Mouse (Mus musculus) kidney, adult 8-10 months (tissue): ENCODE results near the gene Ankrd35.
"Not testable (repeated sequence)": the region's sequence is repeated elsewhere in the genome, so short reads cannot be mapped to it uniquely, and the experiment has no call there.

Experiments used
- DNase-seq, 2 experiments: peaks; one replicate each; pipeline ENCODE4 v3.0.0; 2022

Ankrd35 gene

GRCm38 (mm10) chr3:96707903-96708683, 38.2 kb downstream of the Ankrd35 start, which contains the start of gene Nudt17:
Gene Nudt17 (minus strand): TSS chr3:96708562.
- peak; percentile 60 to 78 for DNase-seq

GRCm38 (mm10) chr3:96708684-96709064, 38.7 kb downstream of the Ankrd35 start:
- DNase-seq: no peak

- DNase-seq: no peak
Measured at GRCm38 (mm10) chr3:96714286-96714685, 44.4 kb downstream of the Ankrd35 start.

GRCm38 (mm10) chr3:96715854-96716253, 45.9 kb downstream of the Ankrd35 start:
- no peak for DNase-seq

DNA sequence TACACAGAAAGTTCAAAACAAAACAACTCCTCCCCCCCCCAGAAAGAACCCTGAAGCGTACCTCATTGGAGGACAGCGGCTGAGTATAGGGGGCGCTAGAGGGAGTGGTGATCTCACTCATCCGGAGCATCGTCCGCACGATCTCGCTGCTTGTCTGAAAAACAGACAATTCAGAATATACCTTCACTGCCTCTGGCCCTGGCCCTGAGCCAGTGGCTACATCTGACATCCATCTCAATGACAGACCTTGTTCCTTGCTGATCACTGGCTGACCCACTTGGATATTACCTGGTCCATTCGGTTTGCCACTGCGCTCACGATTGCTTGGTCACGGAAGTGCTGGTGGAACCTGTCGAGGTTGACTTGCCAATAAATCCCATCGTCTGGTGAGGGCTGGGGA, 49.2 kb downstream of the Ankrd35 start:
- peak in 1 of 2 experiments; percentile 35 for DNase-seq

DNA sequence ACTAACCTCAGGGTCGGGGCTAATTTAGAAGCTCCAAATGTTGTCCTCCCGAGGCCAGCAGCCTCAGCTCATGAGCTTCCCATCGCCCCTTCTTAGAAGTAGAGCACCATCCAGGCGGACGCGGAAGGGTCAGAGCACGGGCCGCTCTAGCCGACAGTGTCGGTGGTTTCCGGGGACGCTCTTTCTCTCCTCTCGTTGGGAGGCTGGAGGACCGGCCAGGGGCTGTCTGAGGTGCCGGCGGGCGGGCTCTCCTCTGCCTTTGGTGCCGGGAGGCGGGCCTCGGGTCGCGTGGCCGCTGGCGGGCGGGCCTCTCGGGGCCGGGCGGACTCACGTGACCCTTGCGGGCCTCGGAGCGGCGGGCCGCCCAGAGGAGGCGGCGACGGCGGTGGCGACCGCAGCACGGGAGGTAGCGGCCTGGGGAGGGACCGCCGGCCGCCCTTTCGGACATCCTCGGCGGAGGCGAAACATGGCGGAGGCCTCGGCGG, 57.5 kb downstream of the Ankrd35 start, which contains the start of the genes Polr3c and Rnf115:
Gene Polr3c (minus strand): TSS at position 286 of the 485 bp plus-strand sequence.
Gene Rnf115 (plus strand): TSS at position 322 of the 485 bp plus-strand sequence.
- DNase-seq: peak; percentile 97

- DNase-seq: no peak
Measured at GRCm38 (mm10) chr3:96727828-96728633, 58.1 kb downstream of the Ankrd35 start.

DNA sequence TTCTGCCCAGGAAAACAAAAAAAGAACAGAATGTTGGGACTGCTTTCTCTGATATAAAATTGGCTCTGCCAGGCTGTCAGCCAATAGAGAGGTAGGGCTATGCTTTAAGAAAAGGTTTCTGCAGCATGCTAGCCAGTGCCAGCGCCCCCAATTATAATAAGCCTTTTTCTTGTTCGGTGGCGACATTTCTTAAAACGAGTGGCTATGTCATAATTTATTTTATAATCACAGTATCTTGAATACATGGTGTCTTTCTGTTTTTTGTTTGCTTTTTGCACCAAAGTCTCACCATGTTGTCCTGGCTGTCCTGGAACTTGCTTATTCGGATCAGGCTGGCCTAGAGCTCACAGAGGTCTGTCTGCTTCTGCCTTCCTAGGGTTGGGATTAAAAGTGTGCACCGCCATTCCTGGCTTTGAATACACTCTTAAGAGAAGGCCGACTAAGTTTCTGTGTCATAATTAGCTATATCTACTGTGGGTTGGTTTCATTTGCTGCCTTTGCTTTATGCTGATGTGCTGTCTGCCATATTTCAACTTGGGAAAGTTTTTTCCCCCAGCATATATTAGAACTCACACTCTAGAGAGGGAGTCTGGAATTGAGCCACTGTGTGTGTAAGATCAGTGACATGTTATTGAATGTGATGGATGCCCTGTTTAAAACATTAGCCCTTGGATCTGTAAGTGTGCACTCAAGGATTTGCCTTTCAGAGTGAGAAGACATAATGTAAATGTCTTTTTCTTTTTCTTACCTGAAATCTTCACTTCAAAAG, 58.9 kb downstream of the Ankrd35 start:
- DNase-seq: no peak

DNA sequence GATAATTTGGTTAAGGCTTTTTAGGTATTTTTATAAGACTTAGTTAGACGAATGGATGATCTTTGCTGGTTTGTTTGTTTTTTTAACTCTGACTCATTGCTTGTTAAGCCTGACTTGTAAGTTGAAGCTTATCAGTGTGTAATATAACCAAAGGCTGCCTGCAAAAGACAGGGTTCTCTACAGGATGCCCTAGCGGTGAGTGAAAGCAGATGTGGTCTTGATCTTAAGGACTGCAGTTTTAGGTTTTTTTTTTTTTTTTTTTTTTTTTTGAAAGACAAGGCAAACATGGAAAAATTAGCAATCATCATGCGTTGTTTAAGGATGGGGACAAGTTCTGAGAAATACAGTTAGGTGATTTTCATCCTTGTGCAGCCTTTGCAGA, 59.5 kb downstream of the Ankrd35 start:
- no peak for DNase-seq

DNA sequence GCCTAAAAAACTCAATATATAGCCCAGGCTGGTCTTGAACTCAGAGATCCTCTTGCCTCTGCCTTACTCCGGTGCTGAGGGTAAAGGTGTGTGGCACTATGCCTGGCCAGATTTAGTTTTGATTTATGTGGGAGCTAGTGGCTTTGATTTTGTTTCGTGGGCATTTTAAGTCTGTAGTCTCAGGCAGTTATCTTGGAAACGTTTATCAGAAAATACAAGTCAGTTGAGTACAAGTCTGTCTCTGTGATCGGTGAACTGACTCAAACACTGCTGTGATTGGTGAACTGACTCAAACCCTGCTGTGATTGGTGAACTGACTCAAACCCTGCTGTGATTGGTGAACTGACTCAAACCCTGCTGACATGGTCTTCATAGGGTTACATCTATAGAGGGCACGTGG, 60.9 kb downstream of the Ankrd35 start:
- no peak for DNase-seq

DNA sequence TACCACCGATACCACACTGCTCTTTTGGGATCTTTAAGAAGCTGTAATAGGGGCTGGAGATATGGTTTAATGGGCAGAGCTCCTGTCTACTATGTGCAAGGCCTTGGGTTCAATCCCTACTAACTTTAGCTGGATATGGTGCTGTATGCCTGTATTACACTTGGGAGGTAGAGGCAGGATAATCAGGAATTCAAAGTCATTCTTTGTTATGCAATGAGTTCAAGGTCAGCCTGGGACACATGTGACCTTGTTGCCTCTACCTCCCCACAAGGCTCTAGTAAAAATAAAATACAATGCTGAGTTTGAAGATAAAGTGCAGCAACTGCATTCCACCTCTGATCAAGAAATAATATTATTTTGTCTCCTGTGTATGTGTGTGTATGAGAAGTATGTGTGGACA, 64.1 kb downstream of the Ankrd35 start:
- no peak for DNase-seq

GRCm38 (mm10) chr3:96735200-96735599, 65.3 kb downstream of the Ankrd35 start:
- no peak for DNase-seq

DNA sequence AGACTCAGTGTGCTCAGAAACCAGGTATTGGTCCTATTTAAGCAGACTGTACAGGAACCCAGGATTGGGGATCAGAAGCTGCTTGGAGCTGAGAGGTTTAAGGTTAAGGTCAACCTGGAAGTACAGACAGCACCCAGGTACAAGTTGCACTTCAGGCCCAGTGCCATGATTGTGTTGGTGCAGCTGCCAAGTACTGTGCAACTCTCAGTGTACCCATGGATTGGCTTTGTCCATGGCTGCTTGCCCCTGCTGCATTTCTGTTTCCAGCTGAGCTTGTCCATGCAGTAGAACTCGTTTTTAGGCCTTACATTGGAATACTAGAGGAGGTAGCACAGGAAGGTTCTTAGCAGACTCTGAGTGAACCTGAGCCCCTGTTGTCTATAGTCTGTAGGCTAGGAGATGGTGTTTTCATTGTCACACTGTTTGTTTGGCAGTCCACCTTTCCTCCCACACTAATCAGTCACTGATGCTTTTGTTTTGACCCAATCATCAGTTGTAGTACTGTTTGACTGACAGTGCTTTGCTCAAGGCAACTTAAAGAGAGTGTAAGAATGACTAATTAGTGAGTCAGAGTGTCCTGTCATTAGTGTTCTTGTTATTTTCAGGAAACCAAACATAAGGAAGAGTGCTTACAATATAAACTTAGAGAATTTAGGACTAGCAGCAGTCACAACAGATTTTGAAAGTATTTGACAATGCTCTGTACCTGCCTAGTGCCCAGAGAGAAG, 67.2 kb downstream of the Ankrd35 start:
- DNase-seq: peak in 1 of 2 experiments; percentile 26

DNA sequence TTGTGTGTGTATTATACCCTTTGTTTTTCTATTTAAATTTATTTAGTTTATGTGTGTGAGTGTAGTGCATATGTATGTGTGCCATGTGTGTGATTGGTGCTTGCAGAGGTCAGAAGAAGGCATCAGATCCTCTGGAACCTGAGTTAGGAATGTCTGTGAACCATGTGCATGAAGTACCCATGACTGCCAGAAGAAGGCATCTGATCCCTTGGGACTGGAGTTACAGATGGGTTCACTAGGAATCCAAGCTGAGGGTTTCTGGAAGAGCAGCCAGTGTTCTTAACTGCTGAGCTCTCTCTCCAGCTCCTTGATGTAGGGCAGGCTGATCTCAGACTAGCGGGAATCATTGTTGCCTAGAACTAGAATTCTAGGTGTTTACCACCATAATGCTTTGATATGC, 68.1 kb downstream of the Ankrd35 start:
- DNase-seq: no peak

DNA sequence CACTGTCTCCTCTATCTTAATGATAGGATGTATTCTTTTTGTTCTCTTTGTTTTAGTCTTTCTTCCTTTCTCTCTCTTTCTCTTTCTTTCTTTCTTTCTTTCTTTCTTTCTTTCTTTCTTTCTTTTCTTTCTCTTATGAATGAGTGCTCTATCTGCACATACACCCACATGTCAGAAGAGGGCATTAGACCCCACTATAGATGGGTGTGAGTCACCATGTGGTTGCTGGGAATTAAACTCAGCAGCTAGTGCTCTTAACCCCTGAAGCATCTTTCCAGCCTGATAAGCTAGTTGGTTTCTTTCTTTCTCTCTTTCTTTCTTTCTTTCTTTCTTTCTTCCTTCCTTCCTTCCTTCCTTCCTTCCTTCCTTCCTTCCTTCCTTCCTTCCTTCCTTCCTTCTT, 70.3 kb downstream of the Ankrd35 start:
- not testable (repeated sequence) for DNase-seq
